Mouse (Mus musculus) kidney, embryonic 14.5 days (tissue): ENCODE measurements at regions not wholly inside any gene's neighbourhood (a gene's known extent, or its start where the extent isn't known, plus 50 kb on each side); places are given as distances from the start of the nearest gene placed in this dataset.

Source experiments
- ATAC-seq: fragments of 200-750 bp; cut with Nextera tagmentation; 2 replicates; pipeline ENCODE4 v1.8.0; 2017; ENCODE audit warnings: moderate number of reproducible peaks, mild to moderate bottlenecking, moderate TSS enrichment, moderate library complexity; ENCODE audit not compliant: low FRiP score, low TSS enrichment
- H3K27ac ChIP-seq: fragments of 300-500 bp; sonication (generic); 2 replicates; pipeline ENCODE4 v1.5.1; 2014; ENCODE audit warnings: low read depth, mild to moderate bottlenecking, low read length, moderate library complexity, mixed read lengths
- H3K27me3 ChIP-seq: fragments of 300-500 bp; sonication (generic); 2 replicates; pipeline ENCODE4 v1.6.1; 2014; ENCODE audit warnings: mild to moderate bottlenecking, low read length; ENCODE audit not compliant: control insufficient read depth, insufficient read depth
- H3K36me3 ChIP-seq: fragments of 300-500 bp; sonication (generic); 2 replicates; pipeline ENCODE4 v1.6.1; 2014; ENCODE audit warnings: low read length, mixed read lengths; ENCODE audit not compliant: control insufficient read depth, insufficient read depth
- H3K4me1 ChIP-seq: fragments of 300-500 bp; sonication (generic); 2 replicates; pipeline ENCODE4 v1.6.1; 2014; ENCODE audit warnings: low read length, mixed read lengths; ENCODE audit not compliant: control insufficient read depth, insufficient read depth
- H3K4me2 ChIP-seq: fragments of 300-500 bp; sonication (generic); replicated peaks from 2 replicates; pipeline ENCODE4 v1.6.1; 2014; ENCODE audit warnings: low read depth, mild to moderate bottlenecking, low read length
- H3K4me3 ChIP-seq: fragments of 300-500 bp; sonication (generic); 2 replicates; pipeline ENCODE4 v1.5.1; 2014; ENCODE audit warnings: mild to moderate bottlenecking, low read length
- H3K9ac ChIP-seq: fragments of 300-500 bp; sonication (generic); 2 replicates; pipeline ENCODE4 v1.6.1; 2014; ENCODE audit warnings: low read depth, mild to moderate bottlenecking, low read length, moderate library complexity
- H3K9me3 ChIP-seq: fragments of 300-500 bp; sonication (generic); 2 replicates; pipeline ENCODE4 v1.6.1; 2016; ENCODE audit warnings: low read length; ENCODE audit not compliant: control insufficient read depth
- WGBS: fragments of 180-500 bp; shearing (Covaris S2); extraction: QIAGEN DNeasy Blood & Tissue Kit; methylation state at CpG from one replicate; pipeline ENCODE4 v1.1.7; 2014; 5-methylcytosine and 5-hydroxymethylcytosine counted together

DNA sequence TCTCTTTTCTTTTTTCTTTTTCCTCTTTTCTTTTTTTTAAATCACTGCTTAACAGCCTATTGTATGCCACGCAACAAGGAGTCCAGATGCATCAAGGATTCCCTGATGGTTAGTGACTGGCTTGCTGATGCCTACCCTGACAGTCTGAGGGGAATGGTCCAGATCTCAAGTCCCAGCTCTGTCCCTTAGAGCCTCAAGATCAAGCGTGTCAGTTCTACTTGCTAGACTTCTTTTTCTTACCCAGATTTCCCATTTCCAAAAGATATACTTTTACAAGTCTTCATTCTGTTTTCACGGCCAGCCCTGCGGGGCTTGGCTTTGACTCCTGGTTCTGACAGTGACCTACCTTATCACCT, 68.1 kb upstream of the Il12b start:
- Histone ChIP-seq H3K27ac (no peak overlapping the region), H3K4me1 (no peaks in the 10 kb centered on the region), H3K4me3 (no peak overlapping the region), H3K9ac (no peak overlapping the region), H3K27me3 (no peaks in the 10 kb centered on the region), H3K9me3 (no peaks in the 10 kb centered on the region), H3K36me3 (no peaks in the 10 kb centered on the region), H3K4me2 (no peak overlapping the region)
- WGBS: 63% methylated on average over 4 of the region's 4 CpGs
- no peak for ATAC-seq

DNA sequence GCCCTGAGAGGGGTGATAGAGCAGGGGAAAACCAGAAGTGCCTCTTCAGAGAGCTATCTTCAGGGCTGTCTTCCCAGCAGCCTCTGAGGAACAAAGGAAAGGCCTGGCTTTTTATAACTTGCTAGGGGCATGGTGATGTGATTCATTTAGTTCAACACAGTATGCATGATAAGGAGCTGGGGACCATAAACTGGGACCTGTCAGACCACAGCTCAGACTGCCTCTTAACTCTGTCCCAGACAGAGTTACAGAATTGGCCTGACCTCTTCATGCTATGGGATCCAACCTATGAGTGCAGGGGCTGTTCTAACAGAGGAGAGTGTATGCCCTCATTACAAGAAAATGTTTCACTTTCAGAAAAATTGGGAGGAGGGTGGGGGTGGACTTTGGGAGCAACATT, 59.3 kb upstream of the Il12b start:
- Histone ChIP-seq H3K9me3 (no peaks in the 10 kb centered on the region), H3K4me3 (no peak overlapping the region), H3K4me2 (no peak overlapping the region), H3K4me1 (no peaks in the 10 kb centered on the region), H3K36me3 (no peaks in the 10 kb centered on the region), H3K27me3 (no peaks in the 10 kb centered on the region), H3K9ac (no peak overlapping the region), H3K27ac (no peak overlapping the region)
- ATAC-seq: no peak

DNA sequence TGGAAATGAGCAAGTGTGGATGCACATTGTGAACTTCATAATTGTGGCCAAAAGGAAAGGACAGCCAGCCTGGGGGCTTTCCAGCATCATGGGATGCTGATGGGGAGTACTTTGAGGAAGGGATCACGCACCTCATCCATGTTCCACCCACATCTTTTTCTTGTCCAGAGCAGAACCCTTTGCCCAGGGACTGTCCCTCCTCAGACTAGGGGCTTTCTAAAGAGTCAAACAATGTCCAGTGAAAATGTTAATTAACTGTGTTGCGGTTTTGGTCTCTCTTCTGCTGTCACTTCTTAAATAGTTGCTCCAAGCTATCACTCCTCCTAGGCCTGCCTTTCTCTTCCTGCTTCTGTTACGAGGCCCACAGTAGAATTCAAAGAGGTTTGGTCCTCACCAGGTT, 51.6 kb upstream of the Il12b start:
- no peak overlapping the region for H3K4me3 ChIP-seq
- H3K27ac ChIP-seq: no peak overlapping the region
- no peaks in the 10 kb centered on the region for H3K4me1 ChIP-seq
- no peak overlapping the region for H3K4me2 ChIP-seq
- no peaks in the 10 kb centered on the region for H3K27me3 ChIP-seq
- 85% methylated on average over 3 of the region's 3 CpGs for WGBS
- H3K36me3 ChIP-seq: no peaks in the 10 kb centered on the region
- H3K9ac ChIP-seq: no peak overlapping the region
- no peak for ATAC-seq
- H3K9me3 ChIP-seq: no peaks in the 10 kb centered on the region

DNA sequence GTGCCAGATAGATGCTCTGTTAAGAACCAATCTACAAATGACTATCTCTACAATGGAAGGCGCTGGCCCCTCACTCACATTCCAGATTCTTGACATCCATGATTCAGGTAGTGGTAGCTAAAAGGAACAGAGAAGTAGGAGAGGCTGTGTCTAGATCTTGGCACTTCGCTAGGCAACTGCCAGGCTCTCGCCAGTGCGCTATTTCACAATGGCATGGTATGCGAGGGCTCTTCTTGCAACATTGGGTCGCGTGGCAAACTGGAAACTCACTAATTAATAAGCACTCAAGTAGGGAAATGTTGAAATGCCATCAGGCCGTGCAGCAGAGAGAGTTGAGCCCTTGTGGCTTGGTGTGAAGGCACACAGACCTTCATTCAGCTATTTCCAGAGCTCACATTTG, 50.3 kb upstream of the Il12b start:
- Histone ChIP-seq H3K4me1 (no peaks in the 10 kb centered on the region), H3K9ac (no peak overlapping the region), H3K4me2 (no peak overlapping the region), H3K9me3 (no peaks in the 10 kb centered on the region), H3K36me3 (no peaks in the 10 kb centered on the region), H3K27me3 (no peaks in the 10 kb centered on the region), H3K4me3 (no peak overlapping the region), H3K27ac (no peak overlapping the region)
- WGBS: 87% methylated on average over 8 of the region's 8 CpGs
- no peak for ATAC-seq
